Mouse (Mus musculus): Measurements from ENCODE around the gene Mgmt. TPM values are rescaled to one million over a fixed set of nuclear protein-coding genes. Genes with fewer than 3 reads are reported as not detected.

The Mgmt gene
- polyA plus RNA-seq, 1 experiment from 2014 or later, result 1.5 TPM

- Histone ChIP-seq H3K9ac (ENCODE audit: low read depth, low read length) (no peak overlapping the region), H3K27me3 (replicated peaks; ENCODE audit: control insufficient read depth, insufficient read depth, low read length) (no peaks in the 10 kb centered on the region), H3K36me3 (ENCODE audit: control insufficient read depth, insufficient read depth, low read length) (no peaks in the 10 kb centered on the region), H3K27ac (ENCODE audit: low read depth, low read length) (no peak overlapping the region), H3K4me1 (ENCODE audit: control insufficient read depth, insufficient read depth, low read depth, low read length) (no peaks in the 10 kb centered on the region), H3K9me3 (ENCODE audit: control insufficient read depth, low read length) (no peaks in the 10 kb centered on the region), H3K4me2 (ENCODE audit: low read length) (no peak overlapping the region), H3K4me3 (ENCODE audit: low read length) (no peak overlapping the region)
- 93% methylated on average over 3 of the region's 3 CpGs for WGBS
- ATAC-seq, result no peak
These were observed 171.8 kb downstream of the Mgmt start for GRCm38 (mm10) chr7:137066211-137066610.

GRCm38 (mm10) chr7:137066997-137067396 lies 172.6 kb downstream of the Mgmt start:
- Histone ChIP-seq H3K9me3 (ENCODE audit: control insufficient read depth, low read length) (no peaks in the 10 kb centered on the region), H3K36me3 (ENCODE audit: control insufficient read depth, insufficient read depth, low read length) (no peaks in the 10 kb centered on the region), H3K27me3 (replicated peaks; ENCODE audit: control insufficient read depth, insufficient read depth, low read length) (no peaks in the 10 kb centered on the region), H3K9ac (ENCODE audit: low read depth, low read length) (no peak overlapping the region), H3K4me1 (ENCODE audit: control insufficient read depth, insufficient read depth, low read depth, low read length) (no peaks in the 10 kb centered on the region), H3K4me3 (ENCODE audit: low read length) (no peak overlapping the region), H3K4me2 (ENCODE audit: low read length) (no peak overlapping the region), H3K27ac (ENCODE audit: low read depth, low read length) (no peak overlapping the region)
- no peak for ATAC-seq
- WGBS, result 80% methylated on average over 4 of the region's 4 CpGs

GRCm38 (mm10) chr7:137067758-137068157 lies 173.3 kb downstream of the Mgmt start:
- Histone ChIP-seq H3K27ac (ENCODE audit: low read depth, low read length) (no peak overlapping the region), H3K4me3 (ENCODE audit: low read length) (no peak overlapping the region), H3K9ac (ENCODE audit: low read depth, low read length) (no peak overlapping the region), H3K4me2 (ENCODE audit: low read length) (no peak overlapping the region), H3K27me3 (replicated peaks; ENCODE audit: control insufficient read depth, insufficient read depth, low read length) (no peaks in the 10 kb centered on the region), H3K36me3 (ENCODE audit: control insufficient read depth, insufficient read depth, low read length) (no peaks in the 10 kb centered on the region), H3K9me3 (ENCODE audit: control insufficient read depth, low read length) (no peaks in the 10 kb centered on the region), H3K4me1 (ENCODE audit: control insufficient read depth, insufficient read depth, low read depth, low read length) (no peaks in the 10 kb centered on the region)
- no peak for ATAC-seq
- 89% methylated on average over 6 of the region's 6 CpGs for WGBS

GRCm38 (mm10) chr7:137068796-137069195 lies 174.4 kb downstream of the Mgmt start:
- no peak overlapping the region for H3K4me2 ChIP-seq (ENCODE audit: low read length)
- no peaks in the 10 kb centered on the region for H3K4me1 ChIP-seq (ENCODE audit: control insufficient read depth, insufficient read depth, low read depth, low read length)
- no peak overlapping the region for H3K27ac ChIP-seq (ENCODE audit: low read depth, low read length)
- ATAC-seq, result no peak
- no peak overlapping the region for H3K4me3 ChIP-seq (ENCODE audit: low read length)
- H3K36me3 ChIP-seq (ENCODE audit: control insufficient read depth, insufficient read depth, low read length), result no peaks in the 10 kb centered on the region
- 78% methylated on average over 5 of the region's 5 CpGs for WGBS
- H3K9me3 ChIP-seq (ENCODE audit: control insufficient read depth, low read length), result no peaks in the 10 kb centered on the region
- H3K9ac ChIP-seq (ENCODE audit: low read depth, low read length), result no peak overlapping the region
- no peaks in the 10 kb centered on the region for H3K27me3 ChIP-seq (replicated peaks; ENCODE audit: control insufficient read depth, insufficient read depth, low read length)

- no peak overlapping the region for H3K4me2 ChIP-seq (ENCODE audit: low read length)
- no peak overlapping the region for H3K9ac ChIP-seq (ENCODE audit: low read depth, low read length)
- no peak for ATAC-seq
- H3K27ac ChIP-seq (ENCODE audit: low read depth, low read length), result no peak overlapping the region
- no peaks in the 10 kb centered on the region for H3K9me3 ChIP-seq (ENCODE audit: control insufficient read depth, low read length)
- H3K4me3 ChIP-seq (ENCODE audit: low read length), result no peak overlapping the region
- H3K27me3 ChIP-seq (replicated peaks; ENCODE audit: control insufficient read depth, insufficient read depth, low read length), result no peaks in the 10 kb centered on the region
- 84% methylated on average over 6 of the region's 6 CpGs for WGBS
- no peaks in the 10 kb centered on the region for H3K36me3 ChIP-seq (ENCODE audit: control insufficient read depth, insufficient read depth, low read length)
- H3K4me1 ChIP-seq (ENCODE audit: control insufficient read depth, insufficient read depth, low read depth, low read length), result no peaks in the 10 kb centered on the region
These were observed 175.4 kb downstream of the Mgmt start for GRCm38 (mm10) chr7:137069768-137070167.

- H3K9me3 ChIP-seq (ENCODE audit: control insufficient read depth, low read length), result no peaks in the 10 kb centered on the region
- H3K9ac ChIP-seq (ENCODE audit: low read depth, low read length), result no peak overlapping the region
- no peak overlapping the region for H3K27ac ChIP-seq (ENCODE audit: low read depth, low read length)
- 90% methylated on average over 6 of the region's 6 CpGs for WGBS
- no peak overlapping the region for H3K4me3 ChIP-seq (ENCODE audit: low read length)
- no peaks in the 10 kb centered on the region for H3K4me1 ChIP-seq (ENCODE audit: control insufficient read depth, insufficient read depth, low read depth, low read length)
- no peaks in the 10 kb centered on the region for H3K27me3 ChIP-seq (replicated peaks; ENCODE audit: control insufficient read depth, insufficient read depth, low read length)
- no peak for ATAC-seq
- H3K4me2 ChIP-seq (ENCODE audit: low read length), result no peak overlapping the region
- no peaks in the 10 kb centered on the region for H3K36me3 ChIP-seq (ENCODE audit: control insufficient read depth, insufficient read depth, low read length)
These were observed 176.9 kb downstream of the Mgmt start for GRCm38 (mm10) chr7:137071346-137071745.

GRCm38 (mm10) chr7:137073878-137074277 lies 179.5 kb downstream of the Mgmt start:
- Histone ChIP-seq H3K9ac (ENCODE audit: low read depth, low read length) (no peak overlapping the region), H3K9me3 (ENCODE audit: control insufficient read depth, low read length) (no peaks in the 10 kb centered on the region), H3K36me3 (ENCODE audit: control insufficient read depth, insufficient read depth, low read length) (no peaks in the 10 kb centered on the region), H3K27me3 (replicated peaks; ENCODE audit: control insufficient read depth, insufficient read depth, low read length) (no peaks in the 10 kb centered on the region), H3K4me2 (ENCODE audit: low read length) (no peak overlapping the region), H3K4me1 (ENCODE audit: control insufficient read depth, insufficient read depth, low read depth, low read length) (no peaks in the 10 kb centered on the region), H3K27ac (ENCODE audit: low read depth, low read length) (no peak overlapping the region), H3K4me3 (ENCODE audit: low read length) (no peak overlapping the region)
- ATAC-seq, result no peak
- WGBS, result 66% methylated on average over 5 of the region's 5 CpGs

GRCm38 (mm10) chr7:137074324-137074723 lies 179.9 kb downstream of the Mgmt start:
- WGBS, result 78% methylated on average over 6 of the region's 6 CpGs
- Histone ChIP-seq H3K4me3 (ENCODE audit: low read length) (no peak overlapping the region), H3K27me3 (replicated peaks; ENCODE audit: control insufficient read depth, insufficient read depth, low read length) (no peaks in the 10 kb centered on the region), H3K4me2 (ENCODE audit: low read length) (no peak overlapping the region), H3K27ac (ENCODE audit: low read depth, low read length) (no peak overlapping the region), H3K9ac (ENCODE audit: low read depth, low read length) (no peak overlapping the region), H3K4me1 (ENCODE audit: control insufficient read depth, insufficient read depth, low read depth, low read length) (no peaks in the 10 kb centered on the region), H3K9me3 (ENCODE audit: control insufficient read depth, low read length) (no peaks in the 10 kb centered on the region), H3K36me3 (ENCODE audit: control insufficient read depth, insufficient read depth, low read length) (no peaks in the 10 kb centered on the region)
- no peak for ATAC-seq

- Histone ChIP-seq H3K9me3 (ENCODE audit: control insufficient read depth, low read length) (no peaks in the 10 kb centered on the region), H3K4me2 (ENCODE audit: low read length) (no peak overlapping the region), H3K27me3 (replicated peaks; ENCODE audit: control insufficient read depth, insufficient read depth, low read length) (no peaks in the 10 kb centered on the region), H3K4me1 (ENCODE audit: control insufficient read depth, insufficient read depth, low read depth, low read length) (no peaks in the 10 kb centered on the region), H3K4me3 (ENCODE audit: low read length) (no peak overlapping the region), H3K27ac (ENCODE audit: low read depth, low read length) (no peak overlapping the region), H3K9ac (ENCODE audit: low read depth, low read length) (no peak overlapping the region), H3K36me3 (ENCODE audit: control insufficient read depth, insufficient read depth, low read length) (no peaks in the 10 kb centered on the region)
- WGBS, result 85% methylated on average over 1 of the region's 1 CpGs
- no peak for ATAC-seq
These were observed 180.9 kb downstream of the Mgmt start for GRCm38 (mm10) chr7:137075301-137075700.

GRCm38 (mm10) chr7:137080171-137080570 lies 185.8 kb downstream of the Mgmt start:
- no peaks in the 10 kb centered on the region for H3K4me1 ChIP-seq (ENCODE audit: control insufficient read depth, insufficient read depth, low read depth, low read length)
- H3K4me3 ChIP-seq (ENCODE audit: low read length), result no peak overlapping the region
- H3K9me3 ChIP-seq (ENCODE audit: control insufficient read depth, low read length), result no peaks in the 10 kb centered on the region
- H3K27me3 ChIP-seq (replicated peaks; ENCODE audit: control insufficient read depth, insufficient read depth, low read length), result no peaks in the 10 kb centered on the region
- H3K9ac ChIP-seq (ENCODE audit: low read depth, low read length), result no peak overlapping the region
- no peaks in the 10 kb centered on the region for H3K36me3 ChIP-seq (ENCODE audit: control insufficient read depth, insufficient read depth, low read length)
- 84% methylated on average over 4 of the region's 4 CpGs for WGBS
- no peak overlapping the region for H3K4me2 ChIP-seq (ENCODE audit: low read length)
- ATAC-seq, result no peak
- H3K27ac ChIP-seq (ENCODE audit: low read depth, low read length), result no peak overlapping the region
